Mouse (Mus musculus) lung, embryonic 16.5 days (tissue): ENCODE measurements at regions not wholly inside any gene's neighbourhood (a gene's known extent, or its start where the extent isn't known, plus 50 kb on each side); places are given as distances from the start of the nearest gene placed in this dataset.

Experiments used
- ATAC-seq: fragments of 200-750 bp; cut with Nextera tagmentation; 2 replicates; pipeline ENCODE4 v1.8.0; 2017; ENCODE audit warnings: low read depth, mild to moderate bottlenecking, moderate library complexity
- H3K27ac ChIP-seq: fragments of 300-500 bp; sonication (generic); 2 replicates; pipeline ENCODE4 v1.5.1; 2014; ENCODE audit warnings: mild to moderate bottlenecking, control low read depth, low read length
- H3K27me3 ChIP-seq: fragments of 300-500 bp; sonication (generic); 2 replicates; pipeline ENCODE4 v1.6.1; 2014; ENCODE audit warnings: low read depth, low read length, mixed read lengths; ENCODE audit not compliant: control insufficient read depth, insufficient read depth
- H3K36me3 ChIP-seq: fragments of 300-500 bp; sonication (generic); 2 replicates; pipeline ENCODE4 v1.6.1; 2014; ENCODE audit warnings: low read length; ENCODE audit not compliant: control insufficient read depth, insufficient read depth
- H3K4me1 ChIP-seq: fragments of 300-500 bp; sonication (generic); replicated peaks from 2 replicates; pipeline ENCODE4 v1.6.1; 2014; ENCODE audit warnings: low read length, mixed read lengths; ENCODE audit not compliant: control insufficient read depth, insufficient read depth
- H3K4me2 ChIP-seq: fragments of 300-500 bp; sonication (generic); 2 replicates; pipeline ENCODE4 v1.6.1; 2014; ENCODE audit warnings: low read depth, low read length, control low read depth
- H3K4me3 ChIP-seq: fragments of 300-500 bp; sonication (generic); 2 replicates; pipeline ENCODE4 v1.5.1; 2014; ENCODE audit warnings: mild to moderate bottlenecking, low read length, control low read depth
- H3K9ac ChIP-seq: fragments of 300-500 bp; sonication (generic); 2 replicates; pipeline ENCODE4 v1.6.1; 2014; ENCODE audit warnings: low read length, control low read depth
- H3K9me3 ChIP-seq: fragments of 300-500 bp; sonication (generic); 2 replicates; pipeline ENCODE4 v1.6.1; 2016; ENCODE audit warnings: low read length; ENCODE audit not compliant: control insufficient read depth
- WGBS: fragments of 180-500 bp; shearing (Covaris S2); extraction: QIAGEN DNeasy Blood & Tissue Kit; methylation state at CpG from one replicate; pipeline ENCODE4 v1.1.7; 2014; 5-methylcytosine and 5-hydroxymethylcytosine counted together

- WGBS: 14% methylated on average over 19 of the region's 19 CpGs
- ATAC-seq: peak; percentile 61
- Histone ChIP-seq H3K9me3 (no peaks in the 10 kb centered on the region), H3K4me3 (peak overlapping the region; percentile 44), H3K36me3 (no peaks in the 10 kb centered on the region), H3K4me2 (peak overlapping the region; percentile 59), H3K27me3 (no peaks in the 10 kb centered on the region), H3K27ac (no peak overlapping the region), H3K4me1 (peaks cover 10% of the 10 kb centered on the region), H3K9ac (peak overlapping the region; percentile 41; the same call in 1 of the 2 replicates)
Observed at GRCm38 (mm10) chr17:15208030-15208807, 166.9 kb upstream of the Gm3448 start.

- H3K4me2 ChIP-seq: peak overlapping the region; percentile 59
- no peaks in the 10 kb centered on the region for H3K27me3 ChIP-seq
- ATAC-seq: no peak
- no peaks in the 10 kb centered on the region for H3K36me3 ChIP-seq
- peaks cover 10% of the 10 kb centered on the region for H3K4me1 ChIP-seq
- peak overlapping the region; percentile 41; the same call in 1 of the 2 replicates for H3K9ac ChIP-seq
- WGBS: 45% methylated on average over 23 of the region's 24 CpGs
- H3K9me3 ChIP-seq: no peaks in the 10 kb centered on the region
- H3K4me3 ChIP-seq: peak overlapping the region; percentile 44
- H3K27ac ChIP-seq: no peak overlapping the region
Observed at GRCm38 (mm10) chr17:15207182-15208029, 166.1 kb upstream of the Gm3448 start.

- Histone ChIP-seq H3K4me3 (no peak overlapping the region), H3K4me1 (peaks cover 10% of the 10 kb centered on the region), H3K27me3 (no peaks in the 10 kb centered on the region), H3K36me3 (no peaks in the 10 kb centered on the region), H3K9ac (no peak overlapping the region), H3K4me2 (no peak overlapping the region), H3K9me3 (no peaks in the 10 kb centered on the region), H3K27ac (no peak overlapping the region)
- ATAC-seq: no peak
- WGBS: 62% methylated on average over 4 of the region's 4 CpGs
Observed at GRCm38 (mm10) chr17:15205799-15206198, 164.5 kb upstream of the Gm3448 start.

GRCm38 (mm10) chr17:15204524-15204923, 163.2 kb upstream of the Gm3448 start:
- Histone ChIP-seq H3K9ac (no peak overlapping the region), H3K36me3 (no peaks in the 10 kb centered on the region), H3K9me3 (no peaks in the 10 kb centered on the region), H3K4me3 (no peak overlapping the region), H3K4me2 (no peak overlapping the region), H3K27ac (no peak overlapping the region), H3K4me1 (peaks cover 10% of the 10 kb centered on the region), H3K27me3 (no peaks in the 10 kb centered on the region)
- no peak for ATAC-seq
- WGBS: 53% methylated on average over 1 of the region's 1 CpGs

- H3K4me3 ChIP-seq: no peak overlapping the region
- no peak overlapping the region for H3K27ac ChIP-seq
- WGBS: 57% methylated on average over 3 of the region's 3 CpGs
- H3K4me2 ChIP-seq: no peak overlapping the region
- peaks cover 10% of the 10 kb centered on the region for H3K4me1 ChIP-seq
- H3K9me3 ChIP-seq: no peaks in the 10 kb centered on the region
- no peak overlapping the region for H3K9ac ChIP-seq
- no peaks in the 10 kb centered on the region for H3K36me3 ChIP-seq
- no peak for ATAC-seq
- H3K27me3 ChIP-seq: no peaks in the 10 kb centered on the region
Observed at GRCm38 (mm10) chr17:15199235-15199634, 157.9 kb upstream of the Gm3448 start.

GRCm38 (mm10) chr17:15197361-15197760, 156.0 kb upstream of the Gm3448 start:
- no peaks in the 10 kb centered on the region for H3K27me3 ChIP-seq
- no peak overlapping the region for H3K27ac ChIP-seq
- H3K36me3 ChIP-seq: no peaks in the 10 kb centered on the region
- no peak overlapping the region for H3K4me3 ChIP-seq
- peaks cover 22% of the 10 kb centered on the region for H3K4me1 ChIP-seq
- WGBS: 83% methylated on average over 6 of the region's 6 CpGs
- H3K9ac ChIP-seq: no peak overlapping the region
- no peak overlapping the region for H3K4me2 ChIP-seq
- H3K9me3 ChIP-seq: no peaks in the 10 kb centered on the region
- no peak for ATAC-seq

GRCm38 (mm10) chr17:15195819-15196218, 154.5 kb upstream of the Gm3448 start:
- H3K4me2 ChIP-seq: no peak overlapping the region
- H3K36me3 ChIP-seq: no peaks in the 10 kb centered on the region
- peaks cover 22% of the 10 kb centered on the region for H3K4me1 ChIP-seq
- no peaks in the 10 kb centered on the region for H3K9me3 ChIP-seq
- H3K27me3 ChIP-seq: no peaks in the 10 kb centered on the region
- ATAC-seq: no peak
- no peak overlapping the region for H3K9ac ChIP-seq
- H3K4me3 ChIP-seq: no peak overlapping the region
- no peak overlapping the region for H3K27ac ChIP-seq
- WGBS: 80% methylated on average over 2 of the region's 2 CpGs

GRCm38 (mm10) chr17:15194894-15195461, 153.6 kb upstream of the Gm3448 start:
- Histone ChIP-seq H3K9ac (no peak overlapping the region), H3K9me3 (no peaks in the 10 kb centered on the region), H3K36me3 (no peaks in the 10 kb centered on the region), H3K4me3 (no peak overlapping the region), H3K4me1 (peaks cover 22% of the 10 kb centered on the region), H3K4me2 (no peak overlapping the region), H3K27ac (no peak overlapping the region), H3K27me3 (no peaks in the 10 kb centered on the region)
- ATAC-seq: peak; percentile 30; the same call in 1 of the 2 replicates
- 17% methylated on average over 7 of the region's 7 CpGs for WGBS

- peaks cover 22% of the 10 kb centered on the region for H3K4me1 ChIP-seq
- H3K4me2 ChIP-seq: no peak overlapping the region
- H3K27me3 ChIP-seq: no peaks in the 10 kb centered on the region
- WGBS: 59% methylated on average over 6 of the region's 6 CpGs
- no peak overlapping the region for H3K9ac ChIP-seq
- H3K9me3 ChIP-seq: no peaks in the 10 kb centered on the region
- H3K27ac ChIP-seq: no peak overlapping the region
- no peaks in the 10 kb centered on the region for H3K36me3 ChIP-seq
- no peak overlapping the region for H3K4me3 ChIP-seq
- no peak for ATAC-seq
Observed at GRCm38 (mm10) chr17:15193831-15194230, 152.5 kb upstream of the Gm3448 start.
